Comparison of ENCODE assay signal across 25 mouse cellular contexts in the genomic region with DNA sequence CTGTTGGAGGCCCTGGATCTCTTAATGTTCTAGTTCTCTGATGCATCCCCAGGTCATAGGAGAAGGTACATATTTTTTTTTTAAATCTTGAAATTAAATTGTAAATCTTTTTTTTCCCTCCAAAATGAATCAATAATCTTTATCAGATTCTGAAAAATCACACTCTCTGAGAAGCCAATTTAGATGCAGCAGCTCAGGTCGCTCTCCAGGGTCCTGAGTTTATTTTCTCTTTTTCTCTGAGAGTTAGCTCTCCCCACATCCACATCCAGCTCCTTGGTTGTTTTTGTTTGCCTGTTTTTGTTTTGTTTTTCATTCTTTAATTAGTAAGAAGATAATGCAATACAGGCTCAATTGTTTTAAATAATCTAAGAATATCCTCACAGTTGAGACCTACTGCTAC.
A peak's percentile ranks its signal among the peaks of the same experiment; 100 is the strongest.
DNase-seq lines count a peak whose midpoint lies in the region; ATAC-seq lines count a peak whose summit lies in the region.
"Had no signal": no experiment of that assay in that cellular context is flagged by ENCODE, and none has a peak within 500 bp of the region (broad histone marks: within the 10 kb centered on the region; RNA-seq: fewer than 3 reads in every experiment).

No protein-coding gene starts in this region.

- H3K4me2 ChIP-seq in embryonic facial prominence, embryonic 11.5 days (ENCODE audit: low read depth, low read length), result no peak overlapping the region
- H3K4me2 ChIP-seq in limb, embryonic 11.5 days (ENCODE audit: low read depth, severe bottlenecking), result no peak overlapping the region
- H3K4me2 ChIP-seq: embryonic facial prominence, embryonic 15.5 days; forebrain, embryonic 12.5 days; limb, embryonic 12.5 days; liver, embryonic 11.5 days; midbrain, embryonic 12.5 days; neural tube, embryonic 12.5 days had no signal

- H3K4me1 ChIP-seq in embryonic facial prominence, embryonic 11.5 days (ENCODE audit: control insufficient read depth, insufficient read depth, low read length), result no peaks in the 10 kb centered on the region
- no peaks in the 10 kb centered on the region for H3K4me1 ChIP-seq in embryonic facial prominence, embryonic 10.5 days
- H3K4me1 ChIP-seq in limb, embryonic 11.5 days (ENCODE audit: control insufficient read depth, insufficient read depth, low read length), result no peaks in the 10 kb centered on the region
- H3K4me1 ChIP-seq in limb, embryonic 10.5 days, result no peaks in the 10 kb centered on the region
- H3K4me1 ChIP-seq: embryonic facial prominence, embryonic 15.5 days; forebrain, embryonic 12.5 days; hindbrain, embryonic 10.5 days; limb, embryonic 12.5 days; megakaryocyte, embryonic 14.5 days; midbrain, embryonic 12.5 days; neural tube, embryonic 12.5 days had no signal

- no peak overlapping the region for H3K4me3 ChIP-seq in embryonic facial prominence, embryonic 11.5 days (ENCODE audit: low read depth, low read length)
- no peak overlapping the region for H3K4me3 ChIP-seq in embryonic facial prominence, embryonic 10.5 days
- no peak overlapping the region for H3K4me3 ChIP-seq in limb, embryonic 11.5 days (ENCODE audit: low read depth, low read length)
- H3K4me3 ChIP-seq in limb, embryonic 10.5 days, result no peak overlapping the region
- H3K4me3 ChIP-seq: embryonic facial prominence, embryonic 15.5 days; forebrain, embryonic 12.5 days; hindbrain, embryonic 10.5 days; limb, embryonic 12.5 days; megakaryocyte, embryonic 14.5 days; midbrain, embryonic 12.5 days; myocyte; neural tube, embryonic 12.5 days had no signal

- no peak overlapping the region for H3K9ac ChIP-seq in embryonic facial prominence, embryonic 11.5 days (replicated peaks; ENCODE audit: low read length)
- no peak overlapping the region for H3K9ac ChIP-seq in limb, embryonic 11.5 days (ENCODE audit: low read length)
- H3K9ac ChIP-seq: embryonic facial prominence, embryonic 15.5 days; forebrain, embryonic 12.5 days; forebrain, postnatal 0 days; limb, embryonic 12.5 days; midbrain, embryonic 12.5 days; neural tube, embryonic 12.5 days had no signal

- no peaks in the 10 kb centered on the region for H3K36me3 ChIP-seq in embryonic facial prominence, embryonic 11.5 days (replicated peaks; ENCODE audit: control insufficient read depth, insufficient read depth, low read depth, low read length)
- H3K36me3 ChIP-seq in embryonic facial prominence, embryonic 10.5 days (replicated peaks), result no peaks in the 10 kb centered on the region
- H3K36me3 ChIP-seq in limb, embryonic 11.5 days (ENCODE audit: control insufficient read depth, insufficient read depth, low read length), result no peaks in the 10 kb centered on the region
- no peaks in the 10 kb centered on the region for H3K36me3 ChIP-seq in limb, embryonic 10.5 days
- H3K36me3 ChIP-seq: embryonic facial prominence, embryonic 15.5 days; forebrain, embryonic 12.5 days; hindbrain, embryonic 10.5 days; limb, embryonic 12.5 days; midbrain, embryonic 12.5 days; neural tube, embryonic 12.5 days had no signal

- no peaks in the 10 kb centered on the region for H3K9me3 ChIP-seq in embryonic facial prominence, embryonic 11.5 days (replicated peaks; ENCODE audit: control insufficient read depth, low read length)
- no peaks in the 10 kb centered on the region for H3K9me3 ChIP-seq in embryonic facial prominence, embryonic 10.5 days
- no peaks in the 10 kb centered on the region for H3K9me3 ChIP-seq in limb, embryonic 11.5 days (ENCODE audit: control insufficient read depth, low read length)
- no peaks in the 10 kb centered on the region for H3K9me3 ChIP-seq in limb, embryonic 10.5 days (replicated peaks)
- H3K9me3 ChIP-seq: embryonic facial prominence, embryonic 15.5 days; forebrain, embryonic 12.5 days; hindbrain, embryonic 10.5 days; limb, embryonic 12.5 days; midbrain, embryonic 12.5 days; neural tube, embryonic 12.5 days had no signal

- no peaks in the 10 kb centered on the region for H3K27me3 ChIP-seq in embryonic facial prominence, embryonic 11.5 days (ENCODE audit: control insufficient read depth, insufficient read depth, low read length)
- H3K27me3 ChIP-seq in embryonic facial prominence, embryonic 10.5 days (replicated peaks; ENCODE audit: low read depth, poor library complexity, severe bottlenecking), result no peaks in the 10 kb centered on the region
- no peaks in the 10 kb centered on the region for H3K27me3 ChIP-seq in limb, embryonic 11.5 days (ENCODE audit: control insufficient read depth, insufficient read depth, low read length)
- H3K27me3 ChIP-seq in limb, embryonic 10.5 days (ENCODE audit: low read depth, poor library complexity, severe bottlenecking), result no peaks in the 10 kb centered on the region
- H3K27me3 ChIP-seq: embryonic facial prominence, embryonic 15.5 days; forebrain, embryonic 12.5 days; limb, embryonic 12.5 days; megakaryocyte, embryonic 14.5 days; midbrain, embryonic 12.5 days; neural tube, embryonic 12.5 days had no signal

- 40% methylated on average over 1 of the region's 1 CpGs for WGBS in embryonic facial prominence, embryonic 11.5 days
- 61% methylated on average over 1 of the region's 1 CpGs for WGBS in embryonic facial prominence, embryonic 10.5 days
- WGBS in limb, embryonic 11.5 days, result 30% methylated on average over 1 of the region's 1 CpGs
- 45% methylated on average over 1 of the region's 1 CpGs for WGBS in limb, embryonic 10.5 days

- no peak overlapping the region for H3K27ac ChIP-seq in embryonic facial prominence, embryonic 11.5 days (replicated peaks; ENCODE audit: low read depth, low read length)
- H3K27ac ChIP-seq in embryonic facial prominence, embryonic 10.5 days (replicated peaks), result no peak overlapping the region
- H3K27ac ChIP-seq in limb, embryonic 11.5 days (replicated peaks; ENCODE audit: low read depth, low read length), result no peak overlapping the region
- H3K27ac ChIP-seq in limb, embryonic 10.5 days, result no peak overlapping the region
- H3K27ac ChIP-seq: embryonic facial prominence, embryonic 15.5 days; forebrain, embryonic 12.5 days; hindbrain, embryonic 10.5 days; hindbrain, postnatal 0 days; limb, embryonic 12.5 days; midbrain, embryonic 12.5 days; neural tube, embryonic 12.5 days had no signal

- DNase-seq in embryonic facial prominence, embryonic 11.5 days (ENCODE audit: low spot score), result peak; percentile 64
- DNase-seq in embryonic facial prominence, embryonic 10.5 days (ENCODE audit: low spot score), result no peak
- DNase-seq in limb, embryonic 11.5 days (ENCODE audit: low spot score), result peak; percentile 23
- DNase-seq in limb, embryonic 10.5 days (ENCODE audit: low spot score), result no peak
- peak; percentile 31 for DNase-seq in forelimb bud, embryonic 11.5 days (ENCODE audit: low read depth, low spot score)
- DNase-seq in MN1 (ENCODE audit: low spot score), result no peak
- DNase-seq: B cell, adult 2 months; gastrocnemius, postnatal 14 days; heart, postnatal 14 days; lung, postnatal 4 days; thymus, adult 2 months; thymus, postnatal 4 days had no signal

- no peak for ATAC-seq in embryonic facial prominence, embryonic 11.5 days (replicated peaks; ENCODE audit: insufficient number of reproducible peaks, low FRiP score, low TSS enrichment, low read depth)
- no peak for ATAC-seq in limb, embryonic 11.5 days (ENCODE audit: insufficient number of reproducible peaks, low FRiP score, low TSS enrichment, low read depth)
- ATAC-seq: forebrain, postnatal 0 days; intestine, embryonic 16.5 days; lung, postnatal 0 days had no signal

Comparison
In these comparisons a context has a peak if more than half of its experiments do, and no peak if none do; other contexts are left out.
1. DNase-seq: peak in embryonic facial prominence, embryonic 11.5 days (single experiment), limb, embryonic 11.5 days (single experiment) and forelimb bud, embryonic 11.5 days (single experiment); none in embryonic facial prominence, embryonic 10.5 days (single experiment), limb, embryonic 10.5 days (single experiment) and MN1 (single experiment).